ENCODE assay signal across 9 mouse cellular contexts in genomic region chr13:12072112-12072511, GRCm38 (mm10). TPM values are rescaled to one million over a fixed set of nuclear protein-coding genes. Genes with fewer than 3 reads are reported as not detected.
DNase-seq lines count a peak whose midpoint lies in the region; ATAC-seq and TF ChIP-seq lines count a peak whose summit lies in the region.
"Had no signal": no experiment of that assay in that cellular context is flagged by ENCODE, and none has a peak within 500 bp of the region (broad histone marks: within the 10 kb centered on the region; RNA-seq: fewer than 3 reads in every experiment).

No protein-coding gene starts in this region.

- H3K4me3 ChIP-seq in heart, adult 2 months = no peak overlapping the region
- H3K4me3 ChIP-seq in midbrain, embryonic 11.5 days (ENCODE audit: low read depth, low read length) = no peak overlapping the region
- no peak overlapping the region for H3K4me3 ChIP-seq in midbrain, embryonic 10.5 days
- no peak overlapping the region for H3K4me3 ChIP-seq in forebrain, embryonic 14.5 days (ENCODE audit: low read depth, low read length)
- no peak overlapping the region for H3K4me3 ChIP-seq in midbrain, postnatal 0 days (ENCODE audit: low read depth, low read length)

- H3K9me3 ChIP-seq in midbrain, embryonic 11.5 days (ENCODE audit: control insufficient read depth, low read length) = no peaks in the 10 kb centered on the region
- H3K9me3 ChIP-seq in midbrain, embryonic 10.5 days (replicated peaks) = no peaks in the 10 kb centered on the region
- H3K9me3 ChIP-seq in forebrain, embryonic 14.5 days (replicated peaks; ENCODE audit: control insufficient read depth, low read length) = no peaks in the 10 kb centered on the region
- H3K9me3 ChIP-seq in midbrain, postnatal 0 days (ENCODE audit: low read length) = no peaks in the 10 kb centered on the region

- H3K4me1 ChIP-seq in heart, adult 2 months (ENCODE audit: control insufficient read depth, insufficient read depth, low read length) = peaks cover 6% of the 10 kb centered on the region; the same call in 1 of the 2 replicates
- no peaks in the 10 kb centered on the region for H3K4me1 ChIP-seq in midbrain, embryonic 11.5 days (ENCODE audit: control insufficient read depth, insufficient read depth, low read length)
- H3K4me1 ChIP-seq in midbrain, embryonic 10.5 days = peaks cover 12% of the 10 kb centered on the region
- H3K4me1 ChIP-seq in forebrain, embryonic 14.5 days (ENCODE audit: control insufficient read depth, insufficient read depth, low read length) = 0 out of 2 replicates have a peak, but pooled peaks cover 3% of the 10 kb centered on the region
- H3K4me1 ChIP-seq in midbrain, postnatal 0 days (ENCODE audit: insufficient read depth, low read length) = peaks cover 10% of the 10 kb centered on the region

- DNase-seq in heart, adult 2 months = no peak
- no peak for DNase-seq in heart, postnatal 36 days
- no peak for DNase-seq in midbrain, embryonic 11.5 days (ENCODE audit: low spot score, missing footprints)
- no peak for DNase-seq in midbrain, embryonic 10.5 days (ENCODE audit: low spot score)
- DNase-seq in forebrain, embryonic 14.5 days (ENCODE audit: low spot score) = peak; percentile 57
- DNase-seq in midbrain, postnatal 0 days (ENCODE audit: low spot score) = peak; percentile 18
- no peak for DNase-seq in cerebellum, adult 9-10 months
- no peak for DNase-seq in layer of hippocampus, postnatal 14 days (ENCODE audit: low spot score in 2 of 2)
- DNase-seq: right cerebral cortex, adult 18-20 months had no signal

- H3K27ac ChIP-seq in heart, adult 2 months = peak overlapping the region; percentile 2; the same call in 1 of the 2 replicates
- H3K27ac ChIP-seq in midbrain, embryonic 11.5 days (ENCODE audit: low read depth, low read length) = no peak overlapping the region
- H3K27ac ChIP-seq in midbrain, embryonic 10.5 days (replicated peaks) = no peak overlapping the region
- H3K27ac ChIP-seq in forebrain, embryonic 14.5 days (ENCODE audit: low read depth, low read length) = no peak overlapping the region
- no peak overlapping the region for H3K27ac ChIP-seq in midbrain, postnatal 0 days (ENCODE audit: low read depth, low read length)

- no peak for TF ChIP-seq CTCF in heart, adult 2 months (IDR thresholded peaks at IDR 0.05)
- no peak for TF ChIP-seq CTCF in midbrain, postnatal 0 days (IDR thresholded peaks at IDR 0.05)

- H3K27me3 ChIP-seq in heart, adult 2 months (ENCODE audit: control insufficient read depth, insufficient read depth, low read length) = no peaks in the 10 kb centered on the region
- no peaks in the 10 kb centered on the region for H3K27me3 ChIP-seq in midbrain, embryonic 11.5 days (ENCODE audit: control insufficient read depth, insufficient read depth, low read length)
- H3K27me3 ChIP-seq in midbrain, embryonic 10.5 days (ENCODE audit: low read depth, poor library complexity, severe bottlenecking) = no peaks in the 10 kb centered on the region
- H3K27me3 ChIP-seq in forebrain, embryonic 14.5 days (replicated peaks; ENCODE audit: control insufficient read depth, insufficient read depth, low read length) = no peaks in the 10 kb centered on the region
- no peaks in the 10 kb centered on the region for H3K27me3 ChIP-seq in midbrain, postnatal 0 days (ENCODE audit: insufficient read depth, low read length)

- no peak for TF ChIP-seq EP300 in heart, adult 2 months (IDR thresholded peaks at IDR 0.05; ENCODE audit: insufficient read depth, low read depth, low read length)

- H3K36me3 ChIP-seq in heart, adult 2 months (ENCODE audit: control insufficient read depth, insufficient read depth, low read length) = peaks cover 17% of the 10 kb centered on the region
- H3K36me3 ChIP-seq in midbrain, embryonic 11.5 days (ENCODE audit: control insufficient read depth, insufficient read depth, low read length) = no peaks in the 10 kb centered on the region
- no peaks in the 10 kb centered on the region for H3K36me3 ChIP-seq in midbrain, embryonic 10.5 days
- no peaks in the 10 kb centered on the region for H3K36me3 ChIP-seq in forebrain, embryonic 14.5 days (ENCODE audit: control insufficient read depth, insufficient read depth, low read length)
- H3K36me3 ChIP-seq in midbrain, postnatal 0 days (ENCODE audit: insufficient read depth, low read length) = no peaks in the 10 kb centered on the region

- peak; percentile 47; the same call in 1 of the 2 replicates for ATAC-seq in midbrain, embryonic 11.5 days (ENCODE audit: low FRiP score)
- peak; percentile 75 for ATAC-seq in forebrain, embryonic 14.5 days
- no peak for ATAC-seq in midbrain, postnatal 0 days (ENCODE audit: low FRiP score)

- WGBS in heart, adult 2 months = 24% methylated on average over 3 of the region's 3 CpGs
- WGBS in midbrain, embryonic 11.5 days = 41% methylated on average over 3 of the region's 3 CpGs
- WGBS in midbrain, embryonic 10.5 days = 66% methylated on average over 3 of the region's 3 CpGs
- WGBS in forebrain, embryonic 14.5 days = 9% methylated on average over 3 of the region's 3 CpGs
- 16% methylated on average over 3 of the region's 3 CpGs for WGBS in midbrain, postnatal 0 days

- intact Hi-C loops in heart, adult 2 months (cut with DNase I) = no loop called here
- intact Hi-C loops in heart, postnatal 36 days (cut with DNase I) = no loop called here

- H3K9ac ChIP-seq in heart, adult 2 months (ENCODE audit: low read depth, low read length) = no peak overlapping the region
- no peak overlapping the region for H3K9ac ChIP-seq in midbrain, embryonic 11.5 days (ENCODE audit: low read length)
- no peak overlapping the region for H3K9ac ChIP-seq in forebrain, embryonic 14.5 days (ENCODE audit: low read length)
- no peak overlapping the region for H3K9ac ChIP-seq in midbrain, postnatal 0 days (replicated peaks; ENCODE audit: low read length, poor library complexity, severe bottlenecking)

- no peak overlapping the region for H3K4me2 ChIP-seq in midbrain, embryonic 11.5 days
- no peak overlapping the region for H3K4me2 ChIP-seq in forebrain, embryonic 14.5 days (ENCODE audit: low read length)
- H3K4me2 ChIP-seq in midbrain, postnatal 0 days (ENCODE audit: low read depth, low read length, poor library complexity, severe bottlenecking) = no peak overlapping the region

- peaks cover 1% of the 10 kb centered on the region; the same call in 1 of the 2 replicates for H3K79me2 ChIP-seq in heart, adult 2 months (replicated peaks; ENCODE audit: control insufficient read depth, insufficient read depth, low read length)

- no peak for TF ChIP-seq POLR2A in heart, adult 2 months (IDR thresholded peaks at IDR 0.05; ENCODE audit: insufficient read depth, low read depth, low read length)

RNA-seq across cellular contexts. Expression of gene Ryr2, which starts 34.6 kb away (rescaled TPM):
- total RNA-seq in heart, adult 2 months (2021) = 1,000 to 10,000 TPM in 1 of 2 experiments, 100 to 1,000 TPM in 1; 877 to 1,020 TPM
- 127 and 264 TPM in 2 replicates for polyA plus RNA-seq in heart, adult 2 months (2012; rRNA removed)
- total RNA-seq in heart, postnatal 36 days (2021) = 1,000 to 10,000 TPM in 1 of 2 experiments, 100 to 1,000 TPM in 1; 988 to 1,013 TPM
- polyA plus RNA-seq in midbrain, embryonic 11.5 days (2014; fragmentation: Nextera tagmentation; extraction: Ambion mirVana) = 0.25 and 0.34 TPM in 2 replicates
- 0.07 and 0.31 TPM in 2 replicates for polyA plus RNA-seq in midbrain, embryonic 10.5 days (2016; fragmentation: Nextera tagmentation; extraction: Ambion mirVana)
- polyA plus RNA-seq in forebrain, embryonic 14.5 days (2014; fragmentation: Nextera tagmentation; extraction: Ambion mirVana) = 0.76 and 2.1 TPM in 2 replicates
- total RNA-seq in midbrain, postnatal 0 days (2014; rRNA removed) = 22.5 and 41.9 TPM in 2 replicates
- 2.6 and 3.5 TPM in 2 replicates for polyA plus RNA-seq in midbrain, postnatal 0 days (2015; fragmentation: Nextera tagmentation; extraction: Ambion mirVana)
- total RNA-seq in layer of hippocampus, postnatal 14 days (2021) = 100 to 1,000 TPM; 158 to 178 TPM

Comparison
In these comparisons a context has a peak if more than half of its experiments do, and no peak if none do; other contexts are left out.
1. DNase-seq: peak in forebrain, embryonic 14.5 days (single experiment) and midbrain, postnatal 0 days (single experiment); none in heart, adult 2 months (0 of 2), heart, postnatal 36 days (0 of 2), midbrain, embryonic 11.5 days (single experiment), midbrain, embryonic 10.5 days (single experiment), cerebellum, adult 9-10 months (single experiment) and layer of hippocampus, postnatal 14 days (0 of 2).
2. RNA of gene Ryr2, which starts 34.6 kb away (polyA plus RNA-seq): 127 to 264 TPM in heart, adult 2 months; 2.6 to 3.5 TPM in midbrain, postnatal 0 days, 0.76 to 2.1 TPM in forebrain, embryonic 14.5 days, 0.25 to 0.34 TPM in midbrain, embryonic 11.5 days and 0.07 to 0.31 TPM in midbrain, embryonic 10.5 days; every median in the first group is over 10 times any median in the second.